ENCODE assay signal across 14 mouse cellular contexts in genomic region chr11:116416196-116416943, GRCm38 (mm10). TPM values are rescaled to one million over a fixed set of nuclear protein-coding genes. Genes with fewer than 3 reads are reported as not detected.
DNase-seq lines count a peak whose midpoint lies in the region; ATAC-seq and TF ChIP-seq lines count a peak whose summit lies in the region.
"Had no signal": no experiment of that assay in that cellular context is flagged by ENCODE, and none has a peak within 500 bp of the region (broad histone marks: within the 10 kb centered on the region; RNA-seq: fewer than 3 reads in every experiment).

No protein-coding gene starts in this region.

- DNase-seq in CH12.LX (ENCODE audit: extremely low read depth) (no peak), adipocyte (ENCODE audit: low spot score) (peak; percentile 28)
- peak; percentile 57 for DNase-seq in heart, adult 8-10 months (ENCODE audit: low spot score)
- DNase-seq in layer of hippocampus, postnatal 14 days (ENCODE audit: low spot score in 2 of 2) = no peak
- DNase-seq in adrenal gland, postnatal 36 days = no peak
- no peak for DNase-seq in kidney, postnatal 36 days
- DNase-seq: cerebellum, adult 11 months; spleen, adult 18-20 months; thymus, adult 18-20 months had no signal

- ATAC-seq in intestine, embryonic 15.5 days = peak; percentile 37

- TF ChIP-seq EP300 in CH12.LX (IDR thresholded peaks at IDR 0.05; ENCODE audit: low read length) = peak; percentile 14; the same call in 1 of the 2 replicates

- H3K4me1 ChIP-seq in CH12.LX (ENCODE audit: control insufficient read depth in 1 of 2, insufficient read depth in 2 of 2) = peaks cover 49 to 82% of the 10 kb centered on the region in 2 experiments
- peaks cover 24% of the 10 kb centered on the region for H3K4me1 ChIP-seq in intestine, embryonic 15.5 days (replicated peaks)

- WGBS in intestine, embryonic 15.5 days = 48% methylated on average over 6 of the region's 6 CpGs

- no peak; the same call in 1 of the 2 replicates for TF ChIP-seq POLR2A in CH12.LX (IDR thresholded peaks at IDR 0.05; ENCODE audit: low read depth, low read length)

- TF ChIP-seq RAD21 in CH12.LX (IDR thresholded peaks at IDR 0.05; ENCODE audit: low read depth, low read length) = no peak; the same call in 1 of the 2 replicates

- no peak overlapping the region for H3K9ac ChIP-seq in CH12.LX (ENCODE audit: insufficient read depth, low read depth)
- H3K9ac ChIP-seq in intestine, embryonic 15.5 days = no peak overlapping the region

- dilution Hi-C loops in CH12.LX (cut with MboI; ENCODE audit: extremely low pct_ligation_motif_present, extremely low pct_unique_long_range_greater_than_20kb, low sequenced_read_pairs) = no loop called here

- no peak for TF ChIP-seq CTCF in CH12.LX (conservative IDR thresholded peaks at IDR 0.05 in 1 of 2, IDR thresholded peaks at IDR 0.05 in 1 of 2; ENCODE audit: low read depth in 2 of 2, low read length in 2 of 2)

- peaks cover 34% of the 10 kb centered on the region for H3K79me2 ChIP-seq in CH12.LX (replicated peaks; ENCODE audit: control insufficient read depth, extremely low read depth, insufficient read depth, poor library complexity, severe bottlenecking)

- H3K36me3 ChIP-seq in CH12.LX (replicated peaks in 1 of 2; ENCODE audit: control insufficient read depth in 1 of 2, insufficient read depth in 1 of 2, low read length in 1 of 2) = peaks cover 0 to 3% of the 10 kb centered on the region in 2 experiments
- H3K36me3 ChIP-seq in intestine, embryonic 15.5 days = no peaks in the 10 kb centered on the region
- H3K36me3 ChIP-seq: forebrain, embryonic 10.5 days had no signal

- in situ Hi-C loops in CH12.LX (cut with MboI; ENCODE audit: low pct_ligation_motif_present, low pct_unique_long_range_greater_than_20kb, low sequenced_read_pairs) = loop anchor here (25.0 kb wide), 1 partner anchor 779 kb away; the partner anchor contains the start of gene Slc25a19

- no peak overlapping the region for H3K4me3 ChIP-seq in CH12.LX (replicated peaks in 1 of 3; ENCODE audit: low read depth in 2 of 3, low read length in 2 of 3, poor library complexity in 1 of 3)
- H3K4me3 ChIP-seq in intestine, embryonic 15.5 days (replicated peaks) = no peak overlapping the region
- H3K4me3 ChIP-seq: forebrain, embryonic 10.5 days had no signal

- peak overlapping the region; percentile 99 for H3K27ac ChIP-seq in CH12.LX (ENCODE audit: insufficient read depth, low read depth)
- H3K27ac ChIP-seq in intestine, embryonic 15.5 days = peak overlapping the region; percentile 57
- H3K27ac ChIP-seq: forebrain, embryonic 10.5 days had no signal

- no peaks in the 10 kb centered on the region for H3K9me3 ChIP-seq in CH12.LX (replicated peaks; ENCODE audit: low read length)
- H3K9me3 ChIP-seq in intestine, embryonic 15.5 days = no peaks in the 10 kb centered on the region
- H3K9me3 ChIP-seq: forebrain, embryonic 10.5 days had no signal

- H3K27me3 ChIP-seq in CH12.LX (replicated peaks) = no peaks in the 10 kb centered on the region
- no peaks in the 10 kb centered on the region for H3K27me3 ChIP-seq in intestine, embryonic 15.5 days (replicated peaks)

- H3K4me2 ChIP-seq in CH12.LX (ENCODE audit: insufficient read depth, low read depth, poor library complexity, severe bottlenecking) = no peak overlapping the region
- H3K4me2 ChIP-seq in intestine, embryonic 15.5 days (replicated peaks) = no peak overlapping the region

TF ChIP-seq in CH12.LX, 34 proteins besides CTCF, POLR2A, EP300 and RAD21:
- TF ChIP-seq CHD1 (IDR thresholded peaks at IDR 0.05; ENCODE audit: low read depth, low read length) = peak; percentile 33; the same call in 1 of the 2 replicates
- TF ChIP-seq ETS1 (conservative IDR thresholded peaks at IDR 0.05; ENCODE audit: low read depth, low read length) = 0 out of 2 replicates have a peak, but pooled peaks have one; percentile 9
- TF ChIP-seq MAZ (IDR thresholded peaks at IDR 0.05; ENCODE audit: low read depth, low read length) = 0 out of 2 replicates have a peak, but pooled peaks have one; percentile 51
- no peak for TF ChIP-seq E2F4 (IDR thresholded peaks at IDR 0.05; ENCODE audit: insufficient replicate concordance, low read depth, low read length)

RNA-seq across cellular contexts. Expression of gene Rnf157, which starts 3.5 kb away (rescaled TPM):
- total RNA-seq in CH12.LX (2012; rRNA removed) = 17.2 and 39.3 TPM in 2 replicates
- total RNA-seq in CH12.LX (2014; rRNA removed) = 7.2 and 8.7 TPM in 2 replicates
- 8.7 and 10.9 TPM in 2 replicates for polyA plus RNA-seq in CH12.LX (2012; ENCODE audit: insufficient read length, low read depth)
- 10 to 100 TPM in 2 of 4 experiments, 1 to 10 TPM in 2; 7.5 to 12.5 (median 9.4) TPM for total RNA-seq in heart, adult 8-10 months (2022)
- 16.4 and 18.2 TPM in 2 replicates for polyA plus RNA-seq in intestine, embryonic 15.5 days (2015; fragmentation: Nextera tagmentation; extraction: Ambion mirVana)
- total RNA-seq in layer of hippocampus, postnatal 14 days (2021) = 100 to 1,000 TPM; 236 to 242 TPM
- total RNA-seq in adrenal gland, postnatal 36 days (2021) = 1 to 10 TPM; 8.1 TPM

RNA-seq across cellular contexts. Expression of gene Ubald2, which starts 17.5 kb away (rescaled TPM):
- total RNA-seq in CH12.LX (2012; rRNA removed) (321 and 436 TPM in 2 replicates), CH12.LX (2014; rRNA removed) (291 and 336 TPM in 2 replicates)
- 222 and 228 TPM in 2 replicates for polyA plus RNA-seq in CH12.LX (2012; ENCODE audit: insufficient read length, low read depth)
- 10 to 100 TPM; 28.2 to 36.0 (median 32.7) TPM for total RNA-seq in heart, adult 8-10 months (2022)
- 48.8 and 50.7 TPM in 2 replicates for polyA plus RNA-seq in intestine, embryonic 15.5 days (2015; fragmentation: Nextera tagmentation; extraction: Ambion mirVana)
- 10 to 100 TPM; 38.7 to 41.4 TPM for total RNA-seq in layer of hippocampus, postnatal 14 days (2021)
- 10 to 100 TPM; 30.9 to 42.6 TPM for total RNA-seq in adrenal gland, postnatal 36 days (2021)

RNA-seq across cellular contexts. Expression of gene Qrich2, which starts 49.7 kb away (rescaled TPM):
- total RNA-seq in CH12.LX (2012; rRNA removed) (0.13 and 0.38 TPM in 2 replicates), CH12.LX (2014; rRNA removed) (0.23 and 0.32 TPM in 2 replicates)
- polyA plus RNA-seq in CH12.LX (2012; ENCODE audit: insufficient read length, low read depth) = 0.29 and 0.37 TPM in 2 replicates
- total RNA-seq in heart, adult 8-10 months (2022) = under 1 TPM in 1 of 4 experiments, not detected in 3; 0.03 TPM
- 0.30 TPM in 1 of 2 replicates, not detected in the other for polyA plus RNA-seq in intestine, embryonic 15.5 days (2015; fragmentation: Nextera tagmentation; extraction: Ambion mirVana)
- under 1 TPM in 1 of 2 experiments, not detected in 1; 0.07 TPM for total RNA-seq in layer of hippocampus, postnatal 14 days (2021)
- not detected for total RNA-seq in adrenal gland, postnatal 36 days (2021)
- total RNA-seq: left cerebral cortex, postnatal 14 days; MEL had no signal
- polyA plus RNA-seq: liver, embryonic 16.5 days had no signal

Comparison
In these comparisons a context has a peak if more than half of its experiments do, and no peak if none do; other contexts are left out.
1. DNase-seq: peak in adipocyte (single experiment) and heart, adult 8-10 months (single experiment); none in CH12.LX (single experiment), layer of hippocampus, postnatal 14 days (0 of 2), adrenal gland, postnatal 36 days (0 of 2) and kidney, postnatal 36 days (0 of 2).
2. RNA of gene Rnf157, which starts 3.5 kb away (total RNA-seq): 236 to 242 TPM in layer of hippocampus, postnatal 14 days; 7.2 to 39.3 TPM in CH12.LX, 7.5 to 12.5 TPM in heart, adult 8-10 months and 8.1 TPM in adrenal gland, postnatal 36 days; every median in the first group is over 4 times any median in the second.
3. RNA of gene Ubald2, which starts 17.5 kb away (total RNA-seq): 291 to 436 TPM in CH12.LX; 30.9 to 42.6 TPM in adrenal gland, postnatal 36 days, 38.7 to 41.4 TPM in layer of hippocampus, postnatal 14 days and 28.2 to 36.0 TPM in heart, adult 8-10 months; every median in the first group is over 4 times any median in the second.